Mouse (Mus musculus) activated CD4-positive, CD25-positive, alpha-beta regulatory T cell, adult 9 weeks (primary cell): ENCODE results near the gene Dgkk. TPM values are rescaled to one million over a fixed set of nuclear protein-coding genes. Genes with fewer than 3 reads are reported as not detected.

Experiments used
- polyA plus RNA-seq: library from polyadenylated mRNA; unstranded; fragments of 100-300 nt; shearing (Covaris generic); gene quantifications from one replicate; pipeline ENCODE4 v1.2.1, GENCODE M21; 2017

Dgkk gene
- not detected for polyA plus RNA-seq

DNA sequence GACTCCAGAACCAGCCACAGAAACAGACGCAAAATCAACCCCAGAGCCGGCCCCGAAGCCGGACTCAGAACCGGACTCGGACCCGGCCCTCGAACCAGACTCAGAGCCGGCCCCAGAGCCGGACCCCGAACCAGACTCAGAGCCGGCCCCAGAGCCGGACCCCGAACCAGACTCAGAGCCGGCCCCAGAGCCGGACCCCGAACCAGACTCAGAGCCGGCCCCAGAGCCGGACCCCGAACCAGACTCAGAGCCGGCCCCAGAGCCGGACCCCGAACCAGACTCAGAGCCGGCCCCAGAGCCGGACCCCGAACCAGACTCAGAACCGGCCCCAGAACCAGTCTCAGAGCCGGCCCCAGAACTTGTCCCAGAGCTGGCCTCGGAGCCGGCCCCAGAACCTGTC lies at the start of gene Dgkk:
Gene Dgkk, plus strand, starts transcription at position 301 of the 400 bp plus-strand sequence.

